32 mouse cellular contexts compared by ENCODE assay signal in genomic region chr14:92866462-92866861, GRCm38 (mm10).
"Had no signal": no experiment of that assay in that cellular context is flagged by ENCODE, and none has a peak within 500 bp of the region (broad histone marks: within the 10 kb centered on the region; RNA-seq: fewer than 3 reads in every experiment).

No protein-coding gene starts in this region.

- DNase-seq: left cerebral cortex, postnatal 4 days; liver; liver, embryonic 13.5 days; liver, postnatal 0 days; lung, adult 18-20 months; lung, adult 2 months; lung, embryonic 14.5 days; lung, postnatal 10 days; lung, postnatal 14 days; lung, postnatal 36 days; lung, postnatal 4 days; midbrain, embryonic 14.5 days had no signal

- H3K4me1 ChIP-seq: limb, embryonic 10.5 days; limb, embryonic 12.5 days; limb, embryonic 13.5 days; limb, embryonic 15.5 days; liver, embryonic 12.5 days; liver, embryonic 13.5 days; liver, embryonic 15.5 days; lung, embryonic 15.5 days; megakaryocyte, embryonic 14.5 days; midbrain, embryonic 12.5 days; midbrain, embryonic 13.5 days; midbrain, embryonic 15.5 days; neural tube, embryonic 12.5 days had no signal

- H3K9me3 ChIP-seq: limb, embryonic 10.5 days; limb, embryonic 12.5 days; limb, embryonic 13.5 days; limb, embryonic 15.5 days; liver, embryonic 12.5 days; liver, embryonic 13.5 days; liver, embryonic 15.5 days; lung, embryonic 15.5 days; megakaryocyte, embryonic 14.5 days; midbrain, embryonic 10.5 days; midbrain, embryonic 12.5 days; midbrain, embryonic 13.5 days; midbrain, embryonic 15.5 days; neural tube, embryonic 12.5 days had no signal

- H3K9ac ChIP-seq: limb, embryonic 12.5 days; limb, embryonic 13.5 days; limb, embryonic 15.5 days; liver, embryonic 12.5 days; liver, embryonic 13.5 days; liver, embryonic 14.5 days; liver, embryonic 15.5 days; liver, postnatal 0 days; lung, embryonic 14.5 days; lung, embryonic 15.5 days; midbrain, embryonic 12.5 days; midbrain, embryonic 13.5 days; midbrain, embryonic 15.5 days; neural tube, embryonic 12.5 days had no signal

- H3K27me3 ChIP-seq: limb, embryonic 12.5 days; limb, embryonic 13.5 days; limb, embryonic 15.5 days; liver, embryonic 12.5 days; liver, embryonic 13.5 days; liver, embryonic 15.5 days; lung, embryonic 15.5 days; megakaryocyte, embryonic 14.5 days; midbrain, embryonic 12.5 days; midbrain, embryonic 13.5 days; midbrain, embryonic 15.5 days; neural tube, embryonic 12.5 days had no signal

- H3K36me3 ChIP-seq: limb, embryonic 10.5 days; limb, embryonic 12.5 days; limb, embryonic 13.5 days; limb, embryonic 15.5 days; liver, embryonic 12.5 days; liver, embryonic 13.5 days; liver, embryonic 15.5 days; lung, embryonic 15.5 days; midbrain, embryonic 10.5 days; midbrain, embryonic 12.5 days; midbrain, embryonic 13.5 days; midbrain, embryonic 15.5 days; neural tube, embryonic 12.5 days had no signal

- ATAC-seq: liver, embryonic 12.5 days; liver, postnatal 0 days; lung, postnatal 0 days; midbrain, embryonic 13.5 days; midbrain, embryonic 15.5 days; midbrain, embryonic 16.5 days had no signal

- H3K4me3 ChIP-seq: limb, embryonic 10.5 days; limb, embryonic 12.5 days; limb, embryonic 13.5 days; limb, embryonic 15.5 days; liver, embryonic 12.5 days; liver, embryonic 13.5 days; liver, embryonic 15.5 days; lung, embryonic 15.5 days; megakaryocyte, embryonic 14.5 days; midbrain, embryonic 10.5 days; midbrain, embryonic 12.5 days; midbrain, embryonic 13.5 days; midbrain, embryonic 15.5 days; myocyte; neural tube, embryonic 12.5 days had no signal

- H3K4me2 ChIP-seq: limb, embryonic 12.5 days; limb, embryonic 13.5 days; limb, embryonic 15.5 days; liver, embryonic 11.5 days; liver, embryonic 12.5 days; liver, embryonic 13.5 days; liver, embryonic 15.5 days; lung, embryonic 14.5 days; lung, embryonic 15.5 days; midbrain, embryonic 11.5 days; midbrain, embryonic 12.5 days; midbrain, embryonic 13.5 days; midbrain, embryonic 15.5 days; neural tube, embryonic 12.5 days had no signal

- H3K27ac ChIP-seq: limb, embryonic 10.5 days; limb, embryonic 12.5 days; limb, embryonic 13.5 days; limb, embryonic 15.5 days; liver, embryonic 12.5 days; liver, embryonic 13.5 days; liver, embryonic 14.5 days; liver, embryonic 15.5 days; lung, embryonic 15.5 days; macrophage; midbrain, embryonic 10.5 days; midbrain, embryonic 12.5 days; midbrain, embryonic 13.5 days; midbrain, embryonic 15.5 days; neural tube, embryonic 12.5 days had no signal
